Mouse (Mus musculus): ENCODE results near the gene Tubgcp5. TPM values are rescaled to one million over a fixed set of nuclear protein-coding genes. Genes with fewer than 3 reads are reported as not detected.

Gene Tubgcp5
- total and polyA plus RNA-seq, 2 experiments from 2014 or later: 8.5 to 23.8 TPM

DNA sequence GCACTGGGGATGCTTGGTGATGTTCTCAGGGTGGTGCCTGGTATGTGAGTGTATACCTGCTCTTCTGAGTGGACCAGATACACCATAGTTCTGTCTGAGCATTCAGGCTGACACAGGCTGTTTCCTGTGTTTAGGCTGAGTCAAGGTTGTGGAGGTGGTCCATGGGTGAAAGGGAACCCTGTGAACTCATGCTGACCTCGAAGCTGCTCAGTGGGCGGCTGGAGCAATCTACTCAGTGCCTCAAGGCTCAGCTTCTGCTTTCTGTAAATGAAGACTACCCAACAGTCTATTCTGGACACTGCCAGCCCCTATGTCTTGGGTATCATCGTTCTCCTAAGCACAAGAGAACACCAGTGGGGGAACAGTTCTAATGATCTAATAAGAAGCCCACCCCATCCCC is 61.6 kb downstream of the Tubgcp5 start:
- Histone ChIP-seq H3K27me3 (ENCODE audit: control insufficient read depth, insufficient read depth, low read length) (no peaks in the 10 kb centered on the region), H3K4me1 (ENCODE audit: control insufficient read depth, insufficient read depth) (peaks cover 10% of the 10 kb centered on the region), H3K4me2 (ENCODE audit: low read depth, low read length) (no peak overlapping the region), H3K9ac (replicated peaks; ENCODE audit: low read depth, low read length) (no peak overlapping the region), H3K4me3 (ENCODE audit: low read depth, low read length) (no peak overlapping the region), H3K9me3 (replicated peaks; ENCODE audit: control insufficient read depth, low read length) (no peaks in the 10 kb centered on the region), H3K27ac (ENCODE audit: low read depth) (no peak overlapping the region), H3K36me3 (replicated peaks; ENCODE audit: control insufficient read depth, insufficient read depth, low read length) (0 out of 2 replicates have a peak, but pooled peaks cover 4% of the 10 kb centered on the region)
- ATAC-seq (ENCODE audit: insufficient read depth, low read depth) (no peak), DNase-seq (ENCODE audit: low spot score) (no peak)
- TF ChIP-seq CTCF (IDR thresholded peaks at IDR 0.05; ENCODE audit: low read depth): no peak
- no peak for TF ChIP-seq EP300 (IDR thresholded peaks at IDR 0.05; ENCODE audit: low read depth)
- WGBS: 74% methylated on average over 3 of the region's 3 CpGs

GRCm38 (mm10) chr7:55856741-55857140 is 62.8 kb downstream of the Tubgcp5 start:
- 98% methylated on average over 4 of the region's 4 CpGs for WGBS
- Histone ChIP-seq H3K27me3 (ENCODE audit: control insufficient read depth, insufficient read depth, low read length) (no peaks in the 10 kb centered on the region), H3K9me3 (replicated peaks; ENCODE audit: control insufficient read depth, low read length) (no peaks in the 10 kb centered on the region), H3K4me3 (ENCODE audit: low read depth, low read length) (no peak overlapping the region), H3K36me3 (replicated peaks; ENCODE audit: control insufficient read depth, insufficient read depth, low read length) (0 out of 2 replicates have a peak, but pooled peaks cover 4% of the 10 kb centered on the region), H3K4me1 (ENCODE audit: control insufficient read depth, insufficient read depth) (peaks cover 10% of the 10 kb centered on the region), H3K9ac (replicated peaks; ENCODE audit: low read depth, low read length) (no peak overlapping the region), H3K4me2 (ENCODE audit: low read depth, low read length) (no peak overlapping the region), H3K27ac (ENCODE audit: low read depth) (no peak overlapping the region)
- ATAC-seq (ENCODE audit: insufficient read depth, low read depth): no peak
- no peak for DNase-seq (ENCODE audit: low spot score)
- TF ChIP-seq EP300 (IDR thresholded peaks at IDR 0.05; ENCODE audit: low read depth) (no peak), CTCF (IDR thresholded peaks at IDR 0.05; ENCODE audit: low read depth) (no peak)

DNA sequence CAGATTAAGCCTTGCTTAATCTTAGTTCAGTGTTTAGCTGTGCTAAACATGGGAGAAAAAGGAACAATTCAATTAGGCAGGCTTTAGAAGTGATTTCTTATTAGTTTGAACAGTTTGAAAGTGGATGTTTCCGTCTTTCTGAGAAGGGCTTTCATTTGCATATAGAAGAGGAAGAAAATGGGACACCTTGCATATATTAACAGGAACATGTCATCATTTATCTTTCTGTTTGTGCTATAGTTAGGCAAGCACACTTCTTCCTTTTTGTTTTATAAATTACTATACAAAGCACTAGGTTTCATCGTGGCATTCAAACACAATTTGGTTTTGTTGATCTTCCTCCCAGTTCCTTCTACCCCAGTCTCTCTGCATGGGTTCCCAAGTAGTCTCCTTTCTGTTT is 63.8 kb downstream of the Tubgcp5 start:
- no peak for DNase-seq (ENCODE audit: low spot score)
- Histone ChIP-seq H3K4me2 (ENCODE audit: low read depth, low read length) (no peak overlapping the region), H3K4me1 (ENCODE audit: control insufficient read depth, insufficient read depth) (peaks cover 10% of the 10 kb centered on the region), H3K9ac (replicated peaks; ENCODE audit: low read depth, low read length) (no peak overlapping the region), H3K9me3 (replicated peaks; ENCODE audit: control insufficient read depth, low read length) (no peaks in the 10 kb centered on the region), H3K27ac (ENCODE audit: low read depth) (no peak overlapping the region), H3K4me3 (ENCODE audit: low read depth, low read length) (no peak overlapping the region), H3K36me3 (replicated peaks; ENCODE audit: control insufficient read depth, insufficient read depth, low read length) (0 out of 2 replicates have a peak, but pooled peaks cover 4% of the 10 kb centered on the region), H3K27me3 (ENCODE audit: control insufficient read depth, insufficient read depth, low read length) (no peaks in the 10 kb centered on the region)
- ATAC-seq (ENCODE audit: insufficient read depth, low read depth): no peak
- TF ChIP-seq CTCF (IDR thresholded peaks at IDR 0.05; ENCODE audit: low read depth) (no peak), EP300 (IDR thresholded peaks at IDR 0.05; ENCODE audit: low read depth) (no peak)
- WGBS: 78% methylated on average over 2 of the region's 2 CpGs

DNA sequence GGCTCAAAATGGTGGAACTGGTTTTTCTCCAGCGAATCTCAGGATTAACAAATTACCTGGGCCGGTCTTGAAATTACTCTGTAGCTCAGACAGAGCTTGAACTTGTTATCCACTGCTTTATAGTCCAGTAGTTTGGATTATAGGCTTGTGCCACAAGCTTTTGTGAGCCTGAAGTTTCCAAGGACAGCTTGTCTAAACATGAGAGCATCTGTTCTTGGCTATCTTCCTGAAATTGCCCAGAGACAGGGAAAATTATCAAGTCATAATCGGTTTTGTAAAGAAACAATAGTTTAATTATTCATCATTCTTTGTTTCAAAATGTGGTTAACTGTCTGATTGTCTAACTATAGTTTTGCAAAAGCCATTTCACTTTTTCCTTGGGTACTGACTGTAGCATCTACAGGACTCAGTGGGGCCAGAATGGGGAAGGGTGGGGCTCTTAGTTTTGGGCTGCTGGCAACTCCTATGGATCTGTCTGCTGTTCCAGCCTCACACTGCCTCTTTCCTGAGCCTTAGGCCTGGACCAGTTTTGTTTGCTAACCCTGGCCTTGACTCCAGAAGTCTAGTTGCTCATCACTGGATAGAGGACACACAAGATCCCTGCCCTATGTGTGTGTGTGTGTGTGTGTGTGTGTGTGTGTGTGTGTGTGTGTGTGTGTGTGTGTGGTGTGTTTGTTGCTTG is 65.0 kb downstream of the Tubgcp5 start:
- Histone ChIP-seq H3K4me3 (ENCODE audit: low read depth, low read length) (no peak overlapping the region), H3K27me3 (ENCODE audit: control insufficient read depth, insufficient read depth, low read length) (no peaks in the 10 kb centered on the region), H3K4me1 (ENCODE audit: control insufficient read depth, insufficient read depth) (peaks cover 10% of the 10 kb centered on the region), H3K4me2 (ENCODE audit: low read depth, low read length) (no peak overlapping the region), H3K27ac (ENCODE audit: low read depth) (no peak overlapping the region), H3K36me3 (replicated peaks; ENCODE audit: control insufficient read depth, insufficient read depth, low read length) (0 out of 2 replicates have a peak, but pooled peaks cover 2% of the 10 kb centered on the region), H3K9ac (replicated peaks; ENCODE audit: low read depth, low read length) (no peak overlapping the region), H3K9me3 (replicated peaks; ENCODE audit: control insufficient read depth, low read length) (no peaks in the 10 kb centered on the region)
- 87% methylated on average over 3 of the region's 3 CpGs for WGBS
- DNase-seq (ENCODE audit: low spot score) (no peak), ATAC-seq (ENCODE audit: insufficient read depth, low read depth) (no peak)
- no peak for TF ChIP-seq CTCF (IDR thresholded peaks at IDR 0.05; ENCODE audit: low read depth)
- TF ChIP-seq EP300 (IDR thresholded peaks at IDR 0.05; ENCODE audit: low read depth): no peak

DNA sequence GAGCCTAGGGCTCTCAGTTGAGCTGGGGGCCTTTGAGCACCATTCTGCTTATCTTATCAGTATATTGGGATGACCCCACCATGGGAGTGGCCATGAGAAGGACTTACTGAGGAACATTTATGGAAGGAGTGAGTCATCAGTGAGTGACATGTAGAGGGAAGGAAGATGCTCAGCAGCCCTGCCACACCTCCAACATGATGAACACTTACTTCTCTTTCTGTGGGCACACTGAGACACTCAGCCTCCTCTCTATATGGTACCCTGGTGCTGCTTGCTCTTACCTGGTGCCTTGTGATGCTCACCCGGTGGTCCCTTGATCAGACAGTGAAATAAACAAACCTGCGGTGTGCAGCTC is 65.5 kb downstream of the Tubgcp5 start:
- H3K27me3 ChIP-seq (ENCODE audit: control insufficient read depth, insufficient read depth, low read length): no peaks in the 10 kb centered on the region
- no peak overlapping the region for H3K4me2 ChIP-seq (ENCODE audit: low read depth, low read length)
- TF ChIP-seq CTCF (IDR thresholded peaks at IDR 0.05; ENCODE audit: low read depth): no peak
- no peak for TF ChIP-seq EP300 (IDR thresholded peaks at IDR 0.05; ENCODE audit: low read depth)
- H3K4me1 ChIP-seq (ENCODE audit: control insufficient read depth, insufficient read depth): peaks cover 6% of the 10 kb centered on the region
- DNase-seq (ENCODE audit: low spot score): no peak
- H3K4me3 ChIP-seq (ENCODE audit: low read depth, low read length): no peak overlapping the region
- no peak for ATAC-seq (ENCODE audit: insufficient read depth, low read depth)
- no peaks in the 10 kb centered on the region for H3K36me3 ChIP-seq (replicated peaks; ENCODE audit: control insufficient read depth, insufficient read depth, low read length)
- H3K27ac ChIP-seq (ENCODE audit: low read depth): no peak overlapping the region
- H3K9ac ChIP-seq (replicated peaks; ENCODE audit: low read depth, low read length): no peak overlapping the region
- WGBS: 76% methylated on average over 2 of the region's 2 CpGs
- H3K9me3 ChIP-seq (replicated peaks; ENCODE audit: control insufficient read depth, low read length): no peaks in the 10 kb centered on the region

DNA sequence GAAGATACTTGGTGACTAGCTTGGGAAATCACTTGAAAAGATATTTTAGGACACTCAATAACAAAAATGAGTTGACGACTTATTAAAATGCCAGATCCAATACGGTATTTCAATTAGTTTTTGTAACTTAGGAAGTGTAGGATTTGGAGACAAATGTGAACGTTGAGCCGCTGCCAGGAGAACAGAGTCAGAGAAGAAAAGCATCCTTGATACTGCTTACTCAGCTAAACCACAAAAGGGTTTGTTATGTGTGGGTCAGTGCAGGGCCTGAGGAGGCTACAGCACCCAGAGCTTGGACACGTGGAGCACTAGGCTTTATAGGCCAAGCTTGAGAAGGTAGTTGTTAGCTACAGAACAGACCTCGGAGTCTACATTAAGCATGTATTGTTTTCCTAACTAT is 66.0 kb downstream of the Tubgcp5 start:
- ATAC-seq (ENCODE audit: insufficient read depth, low read depth): no peak
- Histone ChIP-seq H3K9me3 (replicated peaks; ENCODE audit: control insufficient read depth, low read length) (no peaks in the 10 kb centered on the region), H3K27ac (ENCODE audit: low read depth) (no peak overlapping the region), H3K4me2 (ENCODE audit: low read depth, low read length) (no peak overlapping the region), H3K27me3 (ENCODE audit: control insufficient read depth, insufficient read depth, low read length) (no peaks in the 10 kb centered on the region), H3K4me1 (ENCODE audit: control insufficient read depth, insufficient read depth) (peaks cover 6% of the 10 kb centered on the region), H3K4me3 (ENCODE audit: low read depth, low read length) (no peak overlapping the region), H3K36me3 (replicated peaks; ENCODE audit: control insufficient read depth, insufficient read depth, low read length) (no peaks in the 10 kb centered on the region), H3K9ac (replicated peaks; ENCODE audit: low read depth, low read length) (no peak overlapping the region)
- 79% methylated on average over 6 of the region's 6 CpGs for WGBS
- no peak for DNase-seq (ENCODE audit: low spot score)
- TF ChIP-seq CTCF (IDR thresholded peaks at IDR 0.05; ENCODE audit: low read depth) (no peak), EP300 (IDR thresholded peaks at IDR 0.05; ENCODE audit: low read depth) (no peak)

Measured in heart, postnatal 0 days (tissue).